Mouse (Mus musculus) embryonic fibroblast, embryonic 13.5 days (primary cell): ENCODE measurements at regions not wholly inside any gene's neighbourhood (a gene's known extent, or its start where the extent isn't known, plus 50 kb on each side); places are given as distances from the start of the nearest gene placed in this dataset.

Source experiments
- H3K27ac ChIP-seq: 2 replicates; pipeline ENCODE4 v1.5.1; 2012; ENCODE audit warnings: low read length, control low read depth, inconsistent platforms; ENCODE audit not compliant: insufficient read depth
- H3K4me1 ChIP-seq: 2 replicates; pipeline ENCODE4 v1.6.1; 2011; ENCODE audit warnings: low read length; ENCODE audit not compliant: control insufficient read depth, insufficient read depth
- H3K4me3 ChIP-seq: 2 replicates; pipeline ENCODE4 v1.5.1; 2011; ENCODE audit warnings: mild to moderate bottlenecking, control low read depth, low read length; ENCODE audit not compliant: insufficient read depth
- CTCF ChIP-seq: IDR thresholded peaks from 2 replicates; pipeline ENCODE4 v1.5.1; 2011; ENCODE audit warnings: mild to moderate bottlenecking, control low read depth, low read length, moderate library complexity, borderline replicate concordance; ENCODE audit not compliant: insufficient read depth
- POLR2A ChIP-seq: IDR thresholded peaks from 2 replicates; pipeline ENCODE4 v1.6.1; 2011; ENCODE audit warnings: low read depth, mild to moderate bottlenecking, control low read depth, low read length, moderate library complexity

GRCm38 (mm10) chr10:24487915-24488314, 107.3 kb upstream of the Ccn2 start:
- no peak for TF ChIP-seq POLR2A
- no peak for TF ChIP-seq CTCF
- H3K27ac ChIP-seq, result no peak overlapping the region
- no peak overlapping the region for H3K4me3 ChIP-seq
- H3K4me1 ChIP-seq, result peaks cover 3% of the 10 kb centered on the region

GRCm38 (mm10) chr10:24490432-24490831, 104.8 kb upstream of the Ccn2 start:
- no peak overlapping the region for H3K4me3 ChIP-seq
- peaks cover 9% of the 10 kb centered on the region for H3K4me1 ChIP-seq
- no peak for TF ChIP-seq POLR2A
- no peak for TF ChIP-seq CTCF
- H3K27ac ChIP-seq, result no peak overlapping the region

DNA sequence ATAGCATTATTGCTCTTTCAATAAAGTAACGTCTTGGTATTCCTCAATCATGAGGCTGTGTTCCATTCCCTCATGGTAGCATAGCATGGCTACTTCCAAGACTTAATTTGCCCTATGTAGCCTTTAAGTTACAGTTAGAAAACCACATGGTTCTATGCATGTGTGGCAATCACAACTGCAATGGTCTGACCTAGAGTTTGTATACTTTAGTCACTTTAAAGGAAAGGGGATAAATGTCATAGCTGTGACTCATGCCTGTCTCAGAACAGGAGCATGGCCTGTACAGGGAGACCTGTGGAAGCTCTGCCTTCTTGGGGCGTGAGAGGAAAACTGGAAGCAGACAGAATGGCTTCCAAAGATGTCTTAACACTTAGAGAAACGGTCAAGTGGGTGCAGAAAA, 103.4 kb upstream of the Ccn2 start:
- H3K4me1 ChIP-seq, result peaks cover 11% of the 10 kb centered on the region
- no peak overlapping the region for H3K4me3 ChIP-seq
- peak overlapping the region; percentile 65; the same call in 1 of the 2 replicates for H3K27ac ChIP-seq
- TF ChIP-seq CTCF (no peak), POLR2A (no peak)

DNA sequence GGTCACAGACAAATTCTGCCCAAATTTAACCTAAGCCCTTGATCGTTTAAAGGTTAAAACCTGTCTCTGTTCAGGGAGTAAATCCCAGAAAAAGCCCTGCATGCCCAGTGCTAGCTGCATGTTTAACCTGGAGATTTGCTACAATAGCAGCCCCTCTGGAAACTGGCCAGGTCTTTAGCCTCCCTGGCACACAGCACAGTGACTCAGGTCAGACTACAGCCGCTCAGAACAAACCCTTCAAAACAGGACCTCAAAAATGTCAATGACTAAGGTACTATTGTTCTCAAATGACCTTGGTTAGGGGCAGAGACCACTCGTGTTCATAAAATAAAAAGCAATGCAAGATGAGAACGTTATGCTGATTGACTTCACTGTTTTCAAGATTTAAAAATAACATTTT, 101.8 kb upstream of the Ccn2 start:
- H3K4me1 ChIP-seq, result peaks cover 11% of the 10 kb centered on the region
- no peak overlapping the region for H3K4me3 ChIP-seq
- peak overlapping the region; percentile 82 for H3K27ac ChIP-seq
- TF ChIP-seq POLR2A (no peak), CTCF (no peak)

DNA sequence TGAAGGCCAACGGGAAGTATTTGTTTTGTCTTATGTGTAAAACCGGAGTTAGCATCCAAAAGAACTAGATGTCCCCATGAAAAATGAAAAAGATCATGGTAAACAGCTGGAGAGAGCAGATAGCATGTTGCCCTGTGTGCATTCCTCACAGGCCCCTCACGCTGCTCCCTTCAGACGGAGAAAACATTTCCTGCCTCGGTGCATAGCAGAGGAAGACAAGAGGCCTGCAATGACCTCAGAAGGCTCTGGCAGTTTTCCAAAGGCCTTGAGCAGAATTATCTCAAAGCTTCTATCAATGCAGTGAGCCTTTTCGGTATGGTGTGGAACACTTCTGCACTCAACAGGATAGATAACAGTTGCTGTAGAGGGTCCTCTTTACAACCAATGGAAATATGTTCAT, 101.3 kb upstream of the Ccn2 start:
- Histone ChIP-seq H3K4me3 (no peak overlapping the region), H3K27ac (peak overlapping the region; percentile 82), H3K4me1 (peaks cover 11% of the 10 kb centered on the region)
- TF ChIP-seq CTCF, result no peak

- no peak for TF ChIP-seq POLR2A
- TF ChIP-seq CTCF, result no peak
- Histone ChIP-seq H3K4me3 (no peak overlapping the region), H3K27ac (no peak overlapping the region), H3K4me1 (no peaks in the 10 kb centered on the region)
These were observed 75.3 kb upstream of the Ccn2 start for GRCm38 (mm10) chr10:24519795-24520512.

GRCm38 (mm10) chr10:24520515-24520914, 74.7 kb upstream of the Ccn2 start:
- no peak for TF ChIP-seq CTCF
- no peak for TF ChIP-seq POLR2A
- Histone ChIP-seq H3K4me1 (no peaks in the 10 kb centered on the region), H3K4me3 (no peak overlapping the region), H3K27ac (no peak overlapping the region)

- TF ChIP-seq POLR2A (no peak), CTCF (no peak)
- no peak overlapping the region for H3K27ac ChIP-seq
- no peak overlapping the region for H3K4me3 ChIP-seq
These were observed 62.5 kb upstream of the Ccn2 start for GRCm38 (mm10) chr10:24532776-24533175.

DNA sequence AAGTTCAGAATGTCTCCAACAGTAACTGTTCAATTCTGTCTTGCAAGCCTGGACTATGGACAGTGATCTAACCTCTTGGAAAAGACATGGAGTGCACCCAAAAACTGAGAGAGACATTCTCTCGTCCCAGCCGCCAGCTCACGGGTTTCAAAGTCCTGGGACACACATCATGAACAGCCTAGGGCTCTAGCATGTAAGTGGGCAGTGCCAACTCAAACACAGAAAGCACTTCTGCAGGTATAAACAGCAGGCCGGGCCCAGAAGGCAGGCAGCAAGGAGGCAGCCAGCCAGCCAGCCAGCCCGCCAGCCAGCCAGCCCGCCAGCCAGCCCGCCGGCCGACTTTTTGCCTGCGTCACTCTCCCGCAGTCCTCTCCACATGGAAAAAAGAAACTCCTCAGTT, 60.3 kb upstream of the Ccn2 start:
- TF ChIP-seq POLR2A, result no peak
- no peak for TF ChIP-seq CTCF
- Histone ChIP-seq H3K4me3 (no peak overlapping the region), H3K27ac (no peak overlapping the region), H3K4me1 (no peaks in the 10 kb centered on the region)

More at GRCm38 (mm10) chr10:24532776-24533175, 62.5 kb upstream of the Ccn2 start:
- no peaks in the 10 kb centered on the region for H3K4me1 ChIP-seq

- no peaks in the 10 kb centered on the region for H3K4me1 ChIP-seq
- no peak overlapping the region for H3K27ac ChIP-seq
- no peak overlapping the region for H3K4me3 ChIP-seq
- TF ChIP-seq CTCF (no peak), POLR2A (no peak)
These were observed 59.8 kb upstream of the Ccn2 start for GRCm38 (mm10) chr10:24535461-24535860.
